Mouse (Mus musculus) gastrocnemius, adult 2 months (tissue): ENCODE measurements at regions not wholly inside any gene's neighbourhood (a gene's known extent, or its start where the extent isn't known, plus 50 kb on each side); places are given as distances from the start of the nearest gene placed in this dataset.

Experiments used
- DNase-seq: peaks from one replicate; pipeline ENCODE4 v3.0.0; 2022
- H3K27ac ChIP-seq: fragments of 200-600 bp; 2 replicates; pipeline ENCODE4 v1.8.1; 2022; ENCODE audit warnings: mild to moderate bottlenecking
- H3K4me3 ChIP-seq: fragments of 200-600 bp; 2 replicates; pipeline ENCODE4 v1.8.1; 2022; ENCODE audit warnings: mild to moderate bottlenecking, moderate library complexity
- CTCF ChIP-seq: fragments of 200-600 bp; IDR thresholded peaks from 2 replicates; pipeline ENCODE4 v1.8.1; 2022; ENCODE audit warnings: antibody characterized with exemption, mild to moderate bottlenecking, moderate library complexity
- intact Hi-C: fragments of 180-260 bp; cut with DNase I; formaldehyde crosslinking; loops from one replicate; pipeline ENCODE4 v1.15.1; 2025

- intact Hi-C loops: no loop called here
- no peak for DNase-seq
- H3K27ac ChIP-seq: no peak overlapping the region
- no peak for TF ChIP-seq CTCF
- H3K4me3 ChIP-seq: no peak overlapping the region
Measured at GRCm38 (mm10) chr3:101170037-101171019, 60.2 kb upstream of the Ptgfrn start.

DNA sequence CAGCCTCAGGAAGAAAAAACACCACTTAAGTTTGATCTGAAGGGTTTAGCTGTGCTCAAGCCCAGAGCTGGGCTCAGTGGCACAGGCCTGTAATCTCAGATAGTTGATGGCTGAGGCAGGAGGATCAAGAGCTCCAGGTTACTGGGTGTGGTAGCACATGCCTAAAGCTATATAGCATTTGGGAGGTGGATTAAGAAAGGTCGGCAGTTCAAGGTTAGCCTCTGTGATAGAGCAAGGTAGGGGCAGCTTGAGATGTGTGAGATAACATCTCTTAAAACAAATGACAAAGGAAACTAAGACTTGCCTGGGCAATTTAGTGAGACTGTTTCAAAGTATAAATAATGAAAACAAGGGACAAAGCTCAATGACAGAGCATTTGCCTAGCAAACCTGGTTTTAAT lies 56.9 kb upstream of the Ptgfrn start:
- TF ChIP-seq CTCF: no peak
- Histone ChIP-seq H3K4me3 (no peak overlapping the region), H3K27ac (no peak overlapping the region)
- intact Hi-C loops: no loop called here
- no peak for DNase-seq

- intact Hi-C loops: no loop called here
- DNase-seq: no peak
- Histone ChIP-seq H3K27ac (no peak overlapping the region), H3K4me3 (no peak overlapping the region)
- TF ChIP-seq CTCF: no peak
Measured at GRCm38 (mm10) chr3:101166580-101166979, 56.5 kb upstream of the Ptgfrn start.

- TF ChIP-seq CTCF: no peak
- no peak for DNase-seq
Measured at GRCm38 (mm10) chr3:101165261-101165660, 55.2 kb upstream of the Ptgfrn start.

DNA sequence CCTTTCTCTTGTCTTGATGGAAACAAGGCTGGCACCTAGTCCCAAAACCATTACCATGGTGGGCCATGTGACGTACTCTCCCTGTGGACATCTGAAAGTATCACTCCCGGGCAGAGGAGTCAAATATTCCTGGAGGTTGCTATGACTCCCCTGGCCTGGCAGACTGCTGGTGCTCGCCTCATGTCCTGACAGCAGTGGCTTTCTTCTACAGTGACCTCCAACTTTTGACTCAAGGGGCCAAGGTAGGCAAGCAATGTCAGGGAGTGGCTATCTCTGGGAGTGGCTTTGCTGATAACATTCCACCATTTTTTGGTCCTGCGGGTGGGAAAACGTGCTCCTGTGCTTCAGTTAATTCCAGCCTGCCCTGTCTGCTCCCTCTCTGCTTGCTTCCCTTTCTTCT lies 54.7 kb upstream of the Ptgfrn start:
- Histone ChIP-seq H3K4me3 (no peak overlapping the region), H3K27ac (no peak overlapping the region)
- intact Hi-C loops: loop anchor here (5.0 kb wide), 1 partner anchor 192 kb away; no protein-coding TSS in a partner anchor
- no peak for DNase-seq
- TF ChIP-seq CTCF: no peak

More at GRCm38 (mm10) chr3:101165261-101165660, 55.2 kb upstream of the Ptgfrn start:
- no peak overlapping the region for H3K27ac ChIP-seq
- H3K4me3 ChIP-seq: no peak overlapping the region
- intact Hi-C loops: no loop called here

- DNase-seq: no peak
- TF ChIP-seq CTCF: no peak
- no peak overlapping the region for H3K4me3 ChIP-seq
- no peak overlapping the region for H3K27ac ChIP-seq
- intact Hi-C loops: loop anchor here (5.0 kb wide), 1 partner anchor 192 kb away; no protein-coding TSS in a partner anchor
Measured at GRCm38 (mm10) chr3:101163991-101164434, 53.9 kb upstream of the Ptgfrn start.

DNA sequence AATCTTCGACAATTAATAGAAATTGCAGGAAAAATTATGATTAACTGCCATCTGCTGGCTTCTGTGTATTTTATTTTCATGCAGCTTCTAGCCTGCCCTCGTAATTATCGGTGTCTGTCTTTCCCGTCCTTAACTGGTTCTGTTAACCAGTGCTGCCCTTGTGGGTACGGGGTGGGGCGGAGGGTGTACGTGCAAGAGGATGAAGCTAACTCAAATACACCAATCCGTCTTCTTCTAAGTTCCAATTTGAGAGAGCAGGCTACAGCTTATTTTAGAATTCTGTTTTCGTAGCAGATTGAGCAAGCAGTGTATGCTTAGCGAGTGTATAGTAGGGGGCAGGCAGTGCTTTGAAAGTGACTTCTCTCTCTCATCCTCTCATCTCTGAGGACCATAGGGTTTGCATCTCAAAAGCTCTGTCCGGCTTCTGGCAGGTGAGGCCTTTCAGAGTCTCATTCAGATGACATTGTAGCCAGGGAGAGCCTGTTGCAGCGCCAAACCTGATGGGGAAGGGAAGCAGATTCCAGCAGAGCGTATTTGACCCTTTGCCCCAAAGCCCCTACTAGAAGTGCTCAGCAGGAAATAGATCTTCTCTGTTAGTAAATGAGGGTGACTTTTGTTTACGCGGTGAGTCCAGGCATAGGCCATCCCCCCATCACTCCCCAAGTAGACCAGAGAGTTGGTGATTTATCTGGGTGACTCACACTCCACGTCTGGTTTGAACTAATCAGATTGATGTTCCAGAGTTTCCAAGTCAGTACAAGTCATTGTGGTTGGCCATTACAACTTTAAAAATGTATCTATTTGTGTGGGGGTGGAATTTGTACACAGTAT lies 53.3 kb upstream of the Ptgfrn start:
- TF ChIP-seq CTCF: peak; percentile 27
- DNase-seq: no peak
- intact Hi-C loops: loop anchor here (5.0 kb wide), 1 partner anchor 191 kb away; no protein-coding TSS in a partner anchor
- no peak overlapping the region for H3K27ac ChIP-seq
- no peak overlapping the region for H3K4me3 ChIP-seq

DNA sequence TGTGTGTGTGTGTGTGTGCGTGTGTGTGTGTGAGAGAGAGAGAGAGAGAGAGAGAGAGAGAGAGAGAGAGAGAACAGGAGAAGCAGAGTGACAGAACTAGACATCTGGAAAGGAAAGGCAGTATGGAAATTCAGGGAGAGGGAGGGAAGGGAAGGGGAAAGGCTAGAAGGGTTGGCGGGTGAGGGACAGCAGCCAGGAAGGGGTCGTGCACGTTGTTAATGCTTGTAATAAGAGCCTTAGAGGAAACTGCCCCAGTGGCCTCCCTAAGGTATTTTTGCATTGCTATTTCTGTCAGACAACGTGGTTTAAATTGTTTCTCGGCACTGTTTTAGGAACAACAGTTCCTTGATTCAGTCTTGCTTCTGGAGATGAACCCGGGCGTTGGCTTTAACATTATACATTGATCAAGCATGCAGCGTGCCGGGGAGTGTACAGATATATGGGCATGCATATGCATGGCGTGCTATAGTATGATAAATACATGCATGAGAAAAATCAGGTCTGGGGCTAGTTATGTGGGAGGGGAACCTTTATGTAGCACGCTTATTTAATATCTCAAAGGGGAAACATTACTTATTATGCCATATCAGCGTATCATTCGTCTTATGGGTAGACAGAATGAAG lies 52.6 kb upstream of the Ptgfrn start:
- intact Hi-C loops: loop anchor here (5.0 kb wide), 1 partner anchor 190 kb away; no protein-coding TSS in a partner anchor
- no peak for TF ChIP-seq CTCF
- Histone ChIP-seq H3K4me3 (no peak overlapping the region), H3K27ac (no peak overlapping the region)
- no peak for DNase-seq

- no peak for TF ChIP-seq CTCF
- intact Hi-C loops: loop anchor here (5.0 kb wide), 1 partner anchor 190 kb away; no protein-coding TSS in a partner anchor
- H3K4me3 ChIP-seq: peak overlapping the region; percentile 49
- DNase-seq: peak; percentile 80
- peak overlapping the region; percentile 58 for H3K27ac ChIP-seq
Measured at GRCm38 (mm10) chr3:101161941-101162531, 52.0 kb upstream of the Ptgfrn start.

- no peak for DNase-seq
- peak overlapping the region; percentile 58 for H3K27ac ChIP-seq
- intact Hi-C loops: loop anchor here (5.0 kb wide), 1 partner anchor 189 kb away; no protein-coding TSS in a partner anchor
- no peak for TF ChIP-seq CTCF
- peak overlapping the region; percentile 49 for H3K4me3 ChIP-seq
Measured at GRCm38 (mm10) chr3:101161421-101161940, 51.4 kb upstream of the Ptgfrn start.
